Mouse (Mus musculus) heart, adult 18-20 months (tissue): ENCODE measurements around the gene Nelfa. TPM values are rescaled to one million over a fixed set of nuclear protein-coding genes. Genes with fewer than 3 reads are reported as not detected.
"Not testable (repeated sequence)": the region's sequence is repeated elsewhere in the genome, so short reads cannot be mapped to it uniquely, and the experiment has no call there.

Source experiments
- DNase-seq, 2 experiments: peaks; one replicate each; pipeline ENCODE4 v3.0.0; 2021 to 2022; ENCODE audit warnings: mixed read lengths in 1 of 2
- long read RNA-seq, 2 experiments: library from polyadenylated mRNA; stranded (forward); transcript quantifications; one replicate each; pipeline ENCODE4 v2.0.0; 2021
- total RNA-seq, 2 experiments: library from RNA; stranded (reverse); gene quantifications; 2 replicates each; pipeline ENCODE4 v1.2.3; 2021

Gene Nelfa
- total RNA-seq: 1 to 10 TPM; 9.0 to 9.1 TPM
- long read RNA-seq, experiment 1, transcript Nelfa-201 (11 exons, 2,580 nt): major isoform, 18 of 21 reads
- long read RNA-seq, experiment 1, partial matches to known transcripts: 0 of 21 reads
- long read RNA-seq, experiment 1, other reads (novel, unspliced or antisense): 3 of 21 reads
- long read RNA-seq, experiment 2, transcript Nelfa-201 (11 exons, 2,580 nt): major isoform, 9 of 11 reads
- long read RNA-seq, experiment 2, partial matches to known transcripts: 1 of 11 reads
- long read RNA-seq, experiment 2, other reads (novel, unspliced or antisense): 1 of 11 reads

DNA sequence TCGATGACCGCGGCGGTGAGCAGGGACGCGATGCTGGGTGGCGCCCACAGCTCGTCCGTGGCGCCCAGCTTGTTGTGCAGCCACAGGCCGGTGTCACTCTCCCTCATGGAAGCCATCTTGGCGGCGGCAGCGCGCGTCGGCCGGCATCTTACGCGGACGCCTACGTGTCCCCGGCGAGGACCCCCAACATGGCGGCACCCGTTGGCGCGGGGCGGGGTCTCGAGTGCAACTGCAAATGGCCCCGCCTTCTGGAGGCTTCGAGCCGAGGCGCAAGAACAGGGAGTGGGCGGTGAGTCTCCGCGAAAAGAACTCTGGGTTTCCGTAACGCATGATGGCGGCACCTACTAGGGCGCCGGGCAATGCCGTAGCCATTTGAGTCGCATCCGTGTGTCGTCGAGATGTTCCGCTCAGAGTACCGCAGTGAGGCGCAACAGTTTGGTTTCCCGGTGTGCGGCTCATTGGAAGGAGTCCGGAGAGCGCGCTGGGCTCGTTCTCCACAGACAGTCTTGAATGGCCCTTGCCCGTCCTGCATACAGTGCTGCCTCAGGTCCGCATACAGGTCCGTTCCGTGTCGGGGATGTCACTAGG lies at the start of gene Nelfa:
Nelfa (minus strand) TSS at position 294 of the 588 bp plus-strand sequence.
- DNase-seq: peak; percentile 98 to 99

GRCm38 (mm10) chr5:33983309-33984121 lies 47.3 kb upstream of the Nelfa start, which contains the start of gene Gm1673:
TSS of gene Gm1673 (plus strand) at chr5:33983433.
- peak; percentile 79 to 84 for DNase-seq

DNA sequence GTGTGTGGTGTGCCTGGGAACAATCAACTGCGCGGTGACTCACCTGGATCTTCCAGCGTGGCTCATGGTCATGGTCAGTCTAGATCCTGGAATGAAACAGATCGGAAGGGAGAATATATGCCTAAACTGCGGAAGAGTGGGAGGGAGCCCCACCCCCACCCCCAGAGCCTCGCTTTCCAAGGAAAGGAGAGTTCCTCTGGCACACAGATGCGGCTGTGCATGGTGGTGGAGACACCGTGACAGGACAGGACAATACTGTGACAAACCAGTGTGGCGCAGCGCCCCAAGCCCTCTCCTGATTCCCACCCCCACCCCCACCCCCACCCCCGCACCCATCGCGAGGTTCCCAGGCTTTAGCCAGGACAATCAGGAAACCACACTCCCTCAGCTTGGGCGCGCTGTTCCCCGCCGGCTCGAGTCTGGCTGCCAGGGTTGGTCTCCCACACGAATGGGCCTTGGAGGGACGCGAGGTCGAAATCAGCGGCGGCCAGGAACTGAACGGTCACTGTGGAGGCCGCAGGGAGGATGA lies 46.6 kb upstream of the Nelfa start:
- DNase-seq: no peak

DNA sequence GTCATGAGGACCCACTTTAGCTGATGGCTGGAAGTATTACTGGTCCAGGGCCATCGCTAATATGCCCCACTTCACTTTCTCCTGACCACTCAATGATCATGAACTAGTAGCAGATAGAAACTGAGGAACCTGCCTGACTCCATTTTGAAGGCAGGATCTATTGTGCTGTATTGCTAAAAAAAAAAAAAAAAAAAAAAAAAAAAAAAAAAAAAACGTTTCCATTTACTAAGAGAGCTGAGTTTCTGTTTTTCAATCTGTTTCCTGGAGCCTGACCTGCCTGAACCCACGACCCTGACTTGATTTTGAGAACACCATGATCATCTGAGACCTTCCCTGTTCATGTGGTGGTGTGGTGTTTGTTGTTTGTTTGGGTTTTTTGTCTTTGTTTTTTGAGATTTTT lies 40.1 kb upstream of the Nelfa start:
- no peak for DNase-seq

DNA sequence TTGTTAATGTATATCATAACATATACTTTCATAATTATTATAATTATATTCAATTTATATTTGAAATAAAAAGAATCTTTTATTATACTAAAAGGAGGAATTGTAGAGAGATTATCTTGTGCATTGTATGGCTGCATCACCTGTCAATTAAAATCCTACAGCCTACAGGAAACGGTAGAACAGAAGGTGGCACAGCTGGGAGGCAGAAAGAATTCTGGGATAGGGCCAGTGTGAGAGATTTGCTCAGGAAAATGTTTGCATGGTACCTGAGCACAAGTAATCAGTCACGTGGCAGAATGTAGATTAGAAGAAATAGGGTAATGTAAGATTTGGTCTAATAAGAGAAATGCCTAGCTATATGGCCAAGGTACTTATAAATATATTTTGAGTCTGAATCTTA lies 38.5 kb upstream of the Nelfa start:
- no peak for DNase-seq

- peak in 1 of 2 experiments; percentile 32 for DNase-seq
These were observed 23.2 kb upstream of the Nelfa start for GRCm38 (mm10) chr5:33959382-33959781.

DNA sequence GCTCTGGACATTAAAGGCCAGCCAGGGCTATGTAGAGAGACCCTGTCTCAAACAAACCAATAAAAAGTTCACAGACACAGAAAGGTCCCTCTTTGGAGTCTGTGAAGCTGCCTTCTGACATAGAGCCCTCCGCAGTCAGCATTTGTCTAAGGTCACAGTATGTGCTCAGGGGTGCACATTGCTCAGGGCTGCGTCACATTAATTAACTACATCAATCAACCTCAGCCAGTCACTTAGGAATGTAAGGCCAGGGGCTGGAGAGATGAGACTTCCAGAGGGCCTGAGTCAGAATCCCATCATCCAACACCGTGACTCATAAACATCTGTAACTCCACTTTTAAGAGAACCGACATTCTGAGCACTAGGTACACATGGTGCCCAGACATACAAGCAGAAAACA lies 19.7 kb upstream of the Nelfa start:
- DNase-seq: no peak

GRCm38 (mm10) chr5:33954354-33954753 lies 18.1 kb upstream of the Nelfa start:
- DNase-seq: peak; percentile 69 to 83

DNA sequence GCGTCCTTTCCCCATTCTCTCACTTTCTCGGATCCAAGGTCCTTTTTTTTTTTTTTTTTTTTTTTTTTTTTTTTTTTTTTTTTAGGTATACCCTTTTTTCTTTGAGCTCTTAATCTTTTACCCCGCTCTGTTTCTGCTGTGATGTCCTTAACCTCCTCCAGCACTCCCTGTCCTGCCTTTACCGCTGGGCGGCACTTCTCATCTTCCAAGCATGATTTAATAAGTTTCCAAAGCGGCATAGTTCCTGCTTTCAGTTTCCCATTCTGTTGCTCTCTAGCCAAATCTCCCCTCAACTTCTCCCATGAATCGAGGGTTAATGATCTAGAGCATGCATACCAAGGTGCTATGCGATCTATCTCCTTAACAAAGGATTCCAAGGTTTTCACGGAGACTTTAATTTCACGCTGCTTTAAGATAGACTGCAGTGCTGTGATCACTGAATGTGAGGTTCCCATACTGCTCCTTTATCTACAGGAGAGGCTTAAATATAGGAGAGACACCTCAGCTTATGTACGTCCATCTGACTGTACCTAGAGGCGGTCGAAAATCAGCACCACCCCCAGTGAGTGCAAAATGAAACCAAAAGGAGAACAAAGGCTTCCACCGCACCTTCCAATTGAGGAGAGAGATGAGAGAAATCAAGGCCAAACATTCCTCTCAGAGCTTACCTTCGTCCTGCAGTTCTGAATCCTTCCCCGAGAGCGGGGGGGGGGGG lies 17.4 kb upstream of the Nelfa start:
- DNase-seq: no peak

GRCm38 (mm10) chr5:33948314-33948713 lies 12.1 kb upstream of the Nelfa start:
- DNase-seq: no peak

DNA sequence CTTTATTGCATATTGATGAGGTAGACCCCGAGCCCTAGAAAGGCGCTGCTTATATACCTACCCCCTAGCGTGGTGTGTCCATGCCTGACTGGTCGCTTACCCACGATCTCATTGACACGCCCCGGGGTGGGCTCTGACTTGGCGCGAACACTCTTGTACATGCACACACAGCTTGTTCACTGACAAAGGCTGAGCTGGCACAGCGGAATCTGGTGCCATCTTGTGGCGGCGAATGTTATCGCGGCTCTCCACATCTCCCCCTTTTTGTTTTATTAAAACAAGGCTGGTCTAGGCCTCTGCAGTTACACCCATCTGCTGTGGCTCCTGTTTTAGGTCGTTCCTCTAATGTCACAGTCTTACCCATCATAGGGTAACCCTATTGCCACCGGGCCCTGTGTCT lies 10.8 kb upstream of the Nelfa start:
- not testable (repeated sequence) for DNase-seq

DNA sequence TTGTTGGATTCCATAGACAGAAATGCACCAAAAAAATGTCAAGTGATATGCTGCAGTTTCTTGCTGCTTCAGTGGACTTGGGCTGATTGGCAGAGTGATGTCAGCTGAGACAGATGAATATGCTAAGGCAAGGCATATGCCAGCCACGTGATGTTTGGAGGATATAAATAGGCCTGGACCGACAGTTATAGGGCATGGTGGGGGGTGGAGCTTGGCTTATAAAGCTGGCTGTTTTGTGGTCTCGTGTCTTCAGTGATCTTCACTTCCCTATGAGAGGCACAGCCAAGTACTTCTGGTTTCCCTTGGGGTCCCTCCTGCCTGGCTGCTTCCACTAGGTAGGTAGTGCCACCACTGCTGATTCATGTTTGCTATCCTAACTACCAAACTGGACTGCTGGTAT lies 2.2 kb upstream of the Nelfa start:
- DNase-seq: peak; percentile 67 to 78

GRCm38 (mm10) chr5:33937230-33937629 lies 1.0 kb upstream of the Nelfa start:
- no peak for DNase-seq

DNA sequence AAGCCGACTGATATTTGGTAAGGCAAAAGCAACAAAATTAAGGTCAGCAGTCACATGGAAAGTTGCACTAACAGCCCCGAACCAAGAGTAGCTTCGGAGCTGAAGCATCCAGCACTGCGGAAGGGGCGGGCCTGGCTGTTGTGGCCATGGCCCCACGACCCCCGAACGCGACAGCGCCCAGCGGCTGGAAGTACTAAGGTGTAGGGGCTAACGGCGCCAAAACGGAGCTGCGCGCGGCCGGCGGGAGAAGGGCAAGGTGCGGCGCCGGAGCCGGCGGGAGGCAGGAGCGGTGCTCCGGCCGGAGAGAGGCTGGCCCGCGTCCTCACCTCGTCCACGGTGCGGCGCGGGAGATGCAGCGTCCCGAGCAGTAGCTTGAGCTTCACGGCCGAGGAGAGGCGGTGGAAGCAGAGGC lies 507 bp downstream of the Nelfa start:
- DNase-seq: no peak

DNA sequence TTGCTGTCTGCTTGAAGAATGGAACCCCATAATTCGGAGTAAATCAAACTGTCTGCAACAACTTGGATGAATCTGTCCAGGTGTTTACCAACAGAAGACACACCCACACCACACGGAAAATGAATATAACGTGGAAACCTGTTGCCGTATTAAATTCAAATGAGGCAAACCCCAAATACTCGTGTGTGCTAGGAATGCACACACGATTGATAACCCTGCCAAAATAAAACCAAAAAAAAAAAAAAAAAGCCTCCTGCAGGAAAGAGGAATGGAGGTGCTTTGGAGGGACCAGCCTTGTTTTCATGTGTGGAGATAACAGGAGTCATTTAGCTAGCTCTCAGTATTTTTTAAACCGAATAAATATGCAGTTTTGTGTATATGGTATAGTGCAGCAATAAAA lies 1.3 kb downstream of the Nelfa start:
- DNase-seq: no peak

- DNase-seq: no peak
These were observed 2.1 kb downstream of the Nelfa start for GRCm38 (mm10) chr5:33934081-33934480.

DNA sequence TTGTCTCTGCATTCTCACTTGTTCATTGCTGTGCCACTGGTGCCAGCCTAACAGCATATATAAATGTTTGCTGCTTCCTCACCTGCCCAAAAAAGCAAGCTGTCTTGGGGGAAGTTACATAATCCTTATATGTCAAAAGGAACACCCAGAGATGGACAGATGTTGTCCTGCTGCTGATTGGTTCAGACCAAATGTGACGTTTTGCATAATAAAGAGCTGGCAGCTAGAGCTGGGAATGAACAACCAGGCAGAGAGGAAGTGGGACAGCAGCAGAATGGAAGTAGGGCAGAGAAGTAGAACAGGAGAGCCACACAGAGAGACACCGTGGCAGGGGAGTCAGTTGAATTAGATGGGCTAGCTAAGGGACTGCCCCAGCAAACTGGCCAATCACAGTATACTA lies 3.8 kb downstream of the Nelfa start:
- DNase-seq: no peak

DNA sequence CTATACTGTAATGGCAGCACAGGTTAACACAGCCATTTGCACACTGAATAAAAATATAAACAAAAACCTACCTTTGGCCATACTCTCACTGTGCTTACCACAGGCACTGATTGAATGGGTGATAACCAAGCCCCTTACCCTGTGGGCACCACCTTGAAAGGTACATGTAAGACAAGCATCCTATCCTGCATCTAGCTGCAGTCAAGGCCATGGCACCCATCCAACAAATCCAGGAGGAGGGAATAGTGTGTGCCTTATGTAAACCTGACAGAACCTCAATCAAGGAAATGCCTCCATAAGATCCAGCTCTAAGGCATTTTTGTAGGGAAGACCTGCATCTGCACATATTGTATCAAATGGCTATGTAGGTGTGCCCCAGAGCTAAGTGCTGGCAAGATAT lies 10.0 kb downstream of the Nelfa start:
- no peak for DNase-seq

- DNase-seq: no peak
These were observed 13.6 kb downstream of the Nelfa start for GRCm38 (mm10) chr5:33922566-33922965.

DNA sequence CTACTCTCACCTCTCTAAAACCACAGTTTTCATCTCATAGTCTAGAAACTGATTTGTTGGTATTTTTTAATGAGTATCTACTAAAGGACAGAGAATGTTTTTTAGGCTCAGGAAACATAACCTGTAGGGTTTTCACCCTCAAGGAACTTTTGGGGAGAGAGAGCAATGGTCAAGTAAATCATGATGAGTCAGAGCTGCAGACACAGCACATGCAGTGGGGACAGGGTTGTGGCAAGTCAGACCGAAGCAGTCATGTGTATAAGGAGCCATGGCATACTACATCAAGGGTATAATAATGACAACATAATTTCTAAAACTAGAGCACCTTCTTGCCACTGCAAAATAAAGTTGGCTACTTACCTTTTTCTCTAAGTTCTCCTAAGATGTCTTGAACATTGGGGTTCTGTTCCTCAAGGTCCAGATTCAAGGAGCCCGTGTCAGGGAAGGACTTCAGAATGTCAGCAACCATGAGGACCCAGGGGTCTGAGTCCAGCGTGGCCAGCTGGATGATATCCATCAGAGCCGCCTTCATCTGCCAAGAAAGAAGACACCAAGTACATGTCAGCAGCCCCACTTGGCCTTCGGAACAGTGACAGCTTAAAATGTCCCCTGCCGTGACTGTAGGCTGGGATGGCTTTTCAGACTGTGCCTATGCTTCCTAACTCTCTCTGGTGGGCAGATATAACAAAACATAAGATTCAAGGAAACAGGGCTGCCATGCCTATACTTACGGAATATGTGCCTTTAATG lies 14.6 kb downstream of the Nelfa start:
- no peak for DNase-seq

DNA sequence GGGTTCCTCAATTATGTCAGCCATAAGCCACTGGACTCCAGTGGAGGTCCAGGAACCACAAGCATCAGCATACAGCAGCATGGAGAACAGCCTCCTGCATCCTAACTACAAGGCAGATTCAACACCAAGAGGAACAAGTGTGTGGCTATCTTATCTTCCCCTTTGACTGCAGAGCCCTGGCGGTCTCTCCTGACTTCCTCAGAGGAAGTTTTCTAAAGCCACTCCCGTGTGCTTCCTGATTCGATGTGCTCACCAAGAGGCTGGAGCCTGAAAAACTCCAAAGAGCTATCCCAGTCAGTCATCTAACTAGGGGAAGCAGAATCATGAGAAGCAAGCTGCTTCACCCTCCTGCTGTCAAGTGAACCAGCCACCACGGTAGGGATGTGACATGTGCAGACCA lies 15.3 kb downstream of the Nelfa start:
- DNase-seq: peak in 1 of 2 experiments; percentile 17
